Mouse (Mus musculus) telencephalon, adult 2 months (tissue): ENCODE measurements at regions not wholly inside any gene's neighbourhood (a gene's known extent, or its start where the extent isn't known, plus 50 kb on each side); places are given as distances from the start of the nearest gene placed in this dataset.
"Not testable (repeated sequence)": the region's sequence is repeated elsewhere in the genome, so short reads cannot be mapped to it uniquely, and the experiment has no call there.

Source experiments
- DNase-seq: peaks from one replicate; pipeline ENCODE4 v3.0.0-alpha.2; 2011; ENCODE audit warnings: low read depth, low spot score

GRCm38 (mm10) chr3:38320998-38321397, 163.6 kb downstream of the Ankrd50 start:
- DNase-seq, result no peak

GRCm38 (mm10) chr3:38312834-38313233, 171.8 kb downstream of the Ankrd50 start:
- DNase-seq, result no peak

GRCm38 (mm10) chr3:38312121-38312520, 172.5 kb downstream of the Ankrd50 start:
- no peak for DNase-seq

- no peak for DNase-seq
Observed at GRCm38 (mm10) chr3:38299898-38300751, 184.5 kb downstream of the Ankrd50 start.

- DNase-seq, result no peak
Observed at GRCm38 (mm10) chr3:38299236-38299897, 185.3 kb downstream of the Ankrd50 start.

GRCm38 (mm10) chr3:38297499-38297898, 187.1 kb downstream of the Ankrd50 start:
- no peak for DNase-seq

GRCm38 (mm10) chr3:38289062-38289461, 195.6 kb downstream of the Ankrd50 start:
- DNase-seq, result no peak

- DNase-seq, result no peak
Observed at GRCm38 (mm10) chr3:38283687-38284124, 200.9 kb downstream of the Ankrd50 start.

- DNase-seq, result no peak
Observed at GRCm38 (mm10) chr3:38282891-38283290, 201.8 kb downstream of the Ankrd50 start.

- DNase-seq, result no peak
Observed at GRCm38 (mm10) chr3:38281683-38282082, 203.0 kb downstream of the Ankrd50 start.

GRCm38 (mm10) chr3:38280876-38281275, 203.8 kb downstream of the Ankrd50 start:
- DNase-seq, result no peak

GRCm38 (mm10) chr3:38280105-38280504, 204.5 kb downstream of the Ankrd50 start:
- no peak for DNase-seq

- no peak for DNase-seq
Observed at GRCm38 (mm10) chr3:38276948-38277504, 207.6 kb downstream of the Ankrd50 start.

GRCm38 (mm10) chr3:38275321-38275720, 209.3 kb downstream of the Ankrd50 start:
- DNase-seq, result no peak

GRCm38 (mm10) chr3:38270742-38271141, 213.9 kb downstream of the Ankrd50 start:
- DNase-seq, result no peak

- no peak for DNase-seq
Observed at GRCm38 (mm10) chr3:38268226-38268625, 216.4 kb downstream of the Ankrd50 start.

GRCm38 (mm10) chr3:38263261-38264141, 221.1 kb downstream of the Ankrd50 start:
- no peak for DNase-seq

GRCm38 (mm10) chr3:38261326-38262075, 223.1 kb downstream of the Ankrd50 start:
- DNase-seq, result peak; percentile 26

- DNase-seq, result not testable (repeated sequence)
Observed at GRCm38 (mm10) chr3:38259223-38259622, 225.4 kb downstream of the Ankrd50 start.

GRCm38 (mm10) chr3:38257843-38258290, 226.8 kb downstream of the Ankrd50 start:
- DNase-seq, result no peak
